Mouse (Mus musculus) forebrain, embryonic 13.5 days (tissue): ENCODE results near the gene Stam2. TPM values are rescaled to one million over a fixed set of nuclear protein-coding genes. Genes with fewer than 3 reads are reported as not detected.
A peak's percentile ranks its signal among the peaks of the same experiment; 100 is the strongest.

Source experiments
- ATAC-seq: fragments of 200-750 bp; cut with Nextera tagmentation; 2 replicates; pipeline ENCODE4 v1.8.0; 2017
- H3K27ac ChIP-seq: fragments of 300-500 bp; sonication (generic); 2 replicates; pipeline ENCODE4 v1.5.1; 2015; ENCODE audit warnings: inconsistent platforms, mild to moderate bottlenecking, moderate library complexity
- H3K27me3 ChIP-seq: fragments of 300-500 bp; sonication (generic); 2 replicates; pipeline ENCODE4 v1.6.1; 2015; ENCODE audit warnings: mild to moderate bottlenecking, inconsistent platforms
- H3K36me3 ChIP-seq: fragments of 300-500 bp; sonication (generic); 2 replicates; pipeline ENCODE4 v1.6.1; 2015; ENCODE audit warnings: mild to moderate bottlenecking, inconsistent platforms; ENCODE audit not compliant: poor library complexity, severe bottlenecking
- H3K4me1 ChIP-seq: fragments of 300-500 bp; sonication (generic); 2 replicates; pipeline ENCODE4 v1.6.1; 2015; ENCODE audit warnings: inconsistent platforms
- H3K4me2 ChIP-seq: fragments of 300-500 bp; sonication (generic); 2 replicates; pipeline ENCODE4 v1.6.1; 2015; ENCODE audit warnings: inconsistent platforms, mild to moderate bottlenecking, moderate library complexity
- H3K4me3 ChIP-seq: fragments of 300-500 bp; sonication (generic); 2 replicates; pipeline ENCODE4 v1.5.1; 2015; ENCODE audit warnings: mild to moderate bottlenecking, inconsistent platforms
- H3K9ac ChIP-seq: fragments of 300-500 bp; sonication (generic); 2 replicates; pipeline ENCODE4 v1.6.1; 2015; ENCODE audit warnings: mild to moderate bottlenecking, inconsistent platforms
- H3K9me3 ChIP-seq: fragments of 300-500 bp; sonication (generic); replicated peaks from 2 replicates; pipeline ENCODE4 v1.6.1; 2016; ENCODE audit warnings: inconsistent platforms
- WGBS: fragments of 180-500 bp; shearing (Covaris S2); methylation state at CpG from one replicate; pipeline ENCODE4 v1.1.7; 2015; 5-methylcytosine and 5-hydroxymethylcytosine counted together
- polyA plus RNA-seq: library from polyadenylated mRNA; unstranded; fragments of >200 nt; fragmentation: Nextera tagmentation; extraction: Ambion mirVana; gene quantifications from 2 replicates; pipeline ENCODE4 v1.2.1, GENCODE M21; 2015

Stam2 gene
- polyA plus RNA-seq, 1 experiment from 2014 or later = 38.3 TPM

- H3K4me2 ChIP-seq = no peak overlapping the region
- 95% methylated on average over 5 of the region's 5 CpGs for WGBS
- no peak for ATAC-seq
Observed at GRCm38 (mm10) chr2:52717076-52717475, 25.0 kb downstream of the Stam2 start.

GRCm38 (mm10) chr2:52715538-52715937, 26.5 kb downstream of the Stam2 start:
- H3K27ac ChIP-seq = no peak overlapping the region
- 51% methylated on average over 6 of the region's 6 CpGs for WGBS

More at GRCm38 (mm10) chr2:52717076-52717475, 25.0 kb downstream of the Stam2 start:
- no peaks in the 10 kb centered on the region for H3K27me3 ChIP-seq
- H3K9me3 ChIP-seq = no peaks in the 10 kb centered on the region
- H3K27ac ChIP-seq = no peak overlapping the region
- no peak overlapping the region for H3K4me3 ChIP-seq
- peaks cover 11% of the 10 kb centered on the region for H3K4me1 ChIP-seq
- no peak overlapping the region for H3K9ac ChIP-seq
- H3K36me3 ChIP-seq = peaks cover 28% of the 10 kb centered on the region

DNA sequence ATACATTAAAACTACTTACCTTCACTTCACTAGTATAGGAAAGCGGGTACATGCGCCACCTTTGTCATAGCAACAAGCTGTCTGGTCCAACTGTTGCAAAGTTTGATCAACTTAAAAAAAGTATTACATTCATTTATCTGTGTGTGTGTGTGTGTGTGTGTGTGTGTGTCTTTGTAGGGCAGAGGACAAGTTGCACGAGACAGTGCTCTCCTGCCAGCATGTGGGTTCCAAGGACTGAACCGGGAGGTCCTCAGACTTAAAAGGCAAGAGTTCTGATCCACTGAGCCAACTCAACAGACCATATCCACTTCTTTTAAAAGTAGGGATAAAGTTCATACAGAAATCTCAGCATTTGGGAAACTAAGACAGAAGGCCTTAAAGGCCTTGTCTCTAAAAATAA, 28.0 kb downstream of the Stam2 start:
- no peak overlapping the region for H3K4me2 ChIP-seq
- H3K27ac ChIP-seq = no peak overlapping the region
- no peaks in the 10 kb centered on the region; the same call in 1 of the 2 replicates for H3K4me1 ChIP-seq
- 94% methylated on average over 4 of the region's 4 CpGs for WGBS
- no peaks in the 10 kb centered on the region for H3K9me3 ChIP-seq
- H3K9ac ChIP-seq = no peak overlapping the region
- peaks cover 47% of the 10 kb centered on the region for H3K36me3 ChIP-seq
- H3K27me3 ChIP-seq = no peaks in the 10 kb centered on the region
- no peak overlapping the region for H3K4me3 ChIP-seq
- ATAC-seq = no peak

More at GRCm38 (mm10) chr2:52715538-52715937, 26.5 kb downstream of the Stam2 start:
- no peak overlapping the region for H3K4me2 ChIP-seq
- H3K4me3 ChIP-seq = no peak overlapping the region
- peaks cover 9% of the 10 kb centered on the region for H3K4me1 ChIP-seq
- H3K9ac ChIP-seq = no peak overlapping the region
- H3K36me3 ChIP-seq = peaks cover 34% of the 10 kb centered on the region
- no peak for ATAC-seq
- no peaks in the 10 kb centered on the region for H3K9me3 ChIP-seq
- no peaks in the 10 kb centered on the region for H3K27me3 ChIP-seq

DNA sequence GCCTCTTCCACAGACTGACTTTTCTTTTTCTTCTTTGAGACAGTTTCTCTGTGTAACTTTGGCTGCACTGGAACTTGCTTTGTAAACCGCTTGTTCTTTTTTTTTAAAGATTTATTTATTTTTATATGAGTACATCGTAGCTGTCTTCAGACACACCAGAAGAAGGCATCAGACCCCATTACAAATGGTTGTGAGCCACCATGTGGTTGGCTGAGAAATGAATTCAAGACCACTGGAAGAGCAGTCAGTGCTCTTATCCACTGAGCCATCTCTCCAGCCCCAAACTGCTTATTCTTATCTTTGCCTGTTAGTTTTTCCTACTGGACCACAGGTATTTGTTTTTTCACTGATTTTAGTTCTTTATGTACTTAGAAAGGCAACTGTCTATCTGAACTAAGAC, 31.3 kb downstream of the Stam2 start:
- no peaks in the 10 kb centered on the region for H3K9me3 ChIP-seq
- ATAC-seq = no peak

DNA sequence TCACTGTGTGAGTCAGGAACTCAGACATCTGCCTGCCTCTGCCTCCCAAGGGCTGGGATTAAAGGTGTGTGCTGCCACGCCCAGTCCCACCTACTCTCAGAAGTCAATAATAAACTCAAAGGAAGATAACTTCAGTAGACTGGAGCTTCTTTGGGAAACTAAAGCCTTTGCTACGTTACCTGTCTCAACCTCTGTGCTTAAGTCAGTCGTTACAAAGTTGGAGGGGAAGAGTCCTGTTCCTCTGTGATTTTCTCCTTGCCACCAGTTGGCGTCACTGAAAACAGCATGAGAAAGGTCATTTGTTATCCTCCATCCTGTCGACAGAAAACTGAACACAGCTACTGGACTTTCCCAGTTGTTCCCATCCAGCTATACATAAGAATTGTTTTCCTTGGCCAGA, 32.7 kb downstream of the Stam2 start:
- WGBS = 89% methylated on average over 5 of the region's 5 CpGs
- Histone ChIP-seq H3K4me2 (no peak overlapping the region), H3K4me3 (no peak overlapping the region), H3K27ac (no peak overlapping the region), H3K9ac (no peak overlapping the region), H3K9me3 (no peaks in the 10 kb centered on the region), H3K4me1 (no peaks in the 10 kb centered on the region), H3K27me3 (no peaks in the 10 kb centered on the region), H3K36me3 (peaks cover 58% of the 10 kb centered on the region)
- no peak for ATAC-seq

More for the DNA sequence above, 31.3 kb downstream of the Stam2 start:
- Histone ChIP-seq H3K9ac (no peak overlapping the region), H3K4me1 (no peaks in the 10 kb centered on the region), H3K36me3 (peaks cover 59% of the 10 kb centered on the region), H3K4me3 (no peak overlapping the region), H3K4me2 (no peak overlapping the region), H3K27ac (no peak overlapping the region), H3K27me3 (no peaks in the 10 kb centered on the region)
- 91% methylated on average over 2 of the region's 2 CpGs for WGBS

- ATAC-seq = no peak
- WGBS = 70% methylated on average over 11 of the region's 11 CpGs
Observed at GRCm38 (mm10) chr2:52701368-52702036, 40.6 kb downstream of the Stam2 start.

GRCm38 (mm10) chr2:52700352-52700751, 41.7 kb downstream of the Stam2 start:
- Histone ChIP-seq H3K27ac (no peak overlapping the region), H3K4me2 (no peak overlapping the region), H3K27me3 (no peaks in the 10 kb centered on the region), H3K4me3 (no peak overlapping the region), H3K9me3 (no peaks in the 10 kb centered on the region), H3K9ac (no peak overlapping the region), H3K36me3 (peaks cover 22% of the 10 kb centered on the region), H3K4me1 (no peaks in the 10 kb centered on the region)
- WGBS = 57% methylated on average over 5 of the region's 5 CpGs
- ATAC-seq = no peak

More at GRCm38 (mm10) chr2:52701368-52702036, 40.6 kb downstream of the Stam2 start:
- Histone ChIP-seq H3K36me3 (peaks cover 32% of the 10 kb centered on the region), H3K27ac (no peak overlapping the region), H3K9ac (no peak overlapping the region), H3K27me3 (no peaks in the 10 kb centered on the region), H3K9me3 (no peaks in the 10 kb centered on the region), H3K4me3 (no peak overlapping the region), H3K4me1 (no peaks in the 10 kb centered on the region), H3K4me2 (no peak overlapping the region)

DNA sequence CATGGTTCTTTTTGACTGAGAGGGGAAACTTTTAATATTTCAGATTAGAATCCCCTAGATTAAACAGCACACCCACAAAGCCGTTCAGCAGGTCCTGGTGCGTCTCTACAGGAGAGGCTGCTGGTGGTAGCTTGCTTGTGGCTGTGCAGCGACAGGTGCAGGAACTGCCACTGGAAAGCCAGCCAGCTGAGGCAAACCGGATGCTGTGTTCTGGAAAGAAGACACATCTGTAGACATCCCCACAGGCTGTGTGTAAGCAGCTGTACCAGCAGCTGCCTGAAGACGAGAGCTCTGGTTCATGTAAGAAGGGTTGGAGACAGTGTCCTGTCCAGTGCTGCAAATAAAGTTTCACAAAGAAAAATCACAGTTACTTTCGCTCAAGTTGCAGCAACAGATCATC, 47.5 kb downstream of the Stam2 start:
- H3K4me3 ChIP-seq = no peak overlapping the region
- no peaks in the 10 kb centered on the region for H3K27me3 ChIP-seq
- no peak overlapping the region for H3K4me2 ChIP-seq
- H3K4me1 ChIP-seq = no peaks in the 10 kb centered on the region
- no peaks in the 10 kb centered on the region for H3K9me3 ChIP-seq
- H3K27ac ChIP-seq = no peak overlapping the region
- peaks cover 14% of the 10 kb centered on the region for H3K36me3 ChIP-seq
- 88% methylated on average over 6 of the region's 6 CpGs for WGBS
- no peak for ATAC-seq
- H3K9ac ChIP-seq = no peak overlapping the region

GRCm38 (mm10) chr2:52691745-52692144, 50.3 kb downstream of the Stam2 start:
- H3K4me3 ChIP-seq = no peak overlapping the region
- WGBS = 69% methylated on average over 4 of the region's 4 CpGs
- H3K36me3 ChIP-seq = peaks cover 11% of the 10 kb centered on the region
- no peaks in the 10 kb centered on the region for H3K27me3 ChIP-seq
- H3K9me3 ChIP-seq = no peaks in the 10 kb centered on the region
- H3K27ac ChIP-seq = no peak overlapping the region
- no peaks in the 10 kb centered on the region for H3K4me1 ChIP-seq
- no peak for ATAC-seq
- no peak overlapping the region for H3K9ac ChIP-seq
- H3K4me2 ChIP-seq = no peak overlapping the region

DNA sequence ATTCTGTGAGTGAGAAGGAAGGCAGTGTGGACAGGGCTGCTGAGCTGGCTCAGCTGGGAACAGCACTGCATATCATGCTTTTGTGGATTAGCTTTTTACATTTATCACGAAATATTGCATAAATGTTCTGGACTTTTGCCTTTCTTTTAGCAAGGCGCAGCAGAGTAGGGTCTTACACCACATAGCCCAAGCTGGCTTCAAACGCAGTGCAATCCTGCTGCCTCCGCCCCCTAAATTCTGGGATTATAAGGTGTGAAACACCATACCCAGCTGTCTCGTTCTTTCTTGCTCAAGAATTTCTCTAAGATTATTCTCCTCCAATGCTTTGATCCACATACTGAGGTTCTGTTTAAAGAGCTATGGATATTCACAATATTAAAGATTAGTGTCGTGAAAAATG, 55.5 kb downstream of the Stam2 start:
- ATAC-seq = no peak
- no peaks in the 10 kb centered on the region for H3K27me3 ChIP-seq
- H3K9me3 ChIP-seq = no peaks in the 10 kb centered on the region
- H3K36me3 ChIP-seq = no peaks in the 10 kb centered on the region
- H3K4me3 ChIP-seq = no peak overlapping the region
- H3K9ac ChIP-seq = no peak overlapping the region
- H3K4me1 ChIP-seq = no peaks in the 10 kb centered on the region
- H3K27ac ChIP-seq = no peak overlapping the region
- 86% methylated on average over 6 of the region's 6 CpGs for WGBS
- no peak overlapping the region for H3K4me2 ChIP-seq

DNA sequence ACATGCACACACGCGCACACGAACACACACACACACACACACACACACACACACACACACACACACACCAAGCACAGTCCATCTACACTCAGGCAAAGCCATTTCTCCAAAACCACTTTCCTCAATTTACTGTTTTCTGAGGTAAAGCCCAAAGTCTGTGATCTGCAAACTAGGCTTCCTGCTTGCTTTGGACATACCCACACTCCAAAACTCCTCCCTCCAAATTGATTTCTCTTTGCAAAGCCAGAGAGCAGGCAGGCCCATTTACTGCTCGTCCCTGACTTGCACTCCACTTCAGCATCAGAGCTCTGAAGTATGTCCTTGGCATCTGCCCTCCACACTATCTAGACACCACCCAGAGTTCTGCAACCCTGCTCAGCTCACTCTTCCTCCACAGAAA, 64.5 kb downstream of the Stam2 start:
- WGBS = 74% methylated on average over 4 of the region's 4 CpGs
- ATAC-seq = no peak
- peaks cover 24% of the 10 kb centered on the region for H3K27me3 ChIP-seq
- H3K4me3 ChIP-seq = no peak overlapping the region
- no peaks in the 10 kb centered on the region for H3K36me3 ChIP-seq
- no peaks in the 10 kb centered on the region for H3K9me3 ChIP-seq
- peaks cover 16% of the 10 kb centered on the region for H3K4me1 ChIP-seq
- H3K9ac ChIP-seq = no peak overlapping the region
- no peak overlapping the region for H3K27ac ChIP-seq
- H3K4me2 ChIP-seq = no peak overlapping the region

GRCm38 (mm10) chr2:52676913-52677303, 65.2 kb downstream of the Stam2 start:
- no peak overlapping the region for H3K9ac ChIP-seq
- no peak; the same call in 1 of the 2 replicates for ATAC-seq
- 11% methylated on average over 6 of the region's 6 CpGs for WGBS

More at GRCm38 (mm10) chr2:52676913-52677303, 65.2 kb downstream of the Stam2 start:
- Histone ChIP-seq H3K4me1 (peaks cover 16% of the 10 kb centered on the region), H3K4me3 (peak overlapping the region; percentile 66), H3K4me2 (peak overlapping the region; percentile 94), H3K36me3 (no peaks in the 10 kb centered on the region), H3K9me3 (no peaks in the 10 kb centered on the region), H3K27me3 (peaks cover 24% of the 10 kb centered on the region), H3K27ac (no peak overlapping the region)
